Mouse (Mus musculus) layer of hippocampus, adult 11-12 months (tissue): ENCODE measurements around the gene Saysd1.

ENCODE experiments used
- DNase-seq: peaks from one replicate; pipeline ENCODE4 v3.0.0; 2022; ENCODE audit warnings: low spot score

Saysd1 gene

GRCm38 (mm10) chr14:20110945-20111344, 27.4 kb downstream of the Saysd1 start:
- no peak for DNase-seq

GRCm38 (mm10) chr14:20106271-20106670, 32.1 kb downstream of the Saysd1 start:
- no peak for DNase-seq

DNA sequence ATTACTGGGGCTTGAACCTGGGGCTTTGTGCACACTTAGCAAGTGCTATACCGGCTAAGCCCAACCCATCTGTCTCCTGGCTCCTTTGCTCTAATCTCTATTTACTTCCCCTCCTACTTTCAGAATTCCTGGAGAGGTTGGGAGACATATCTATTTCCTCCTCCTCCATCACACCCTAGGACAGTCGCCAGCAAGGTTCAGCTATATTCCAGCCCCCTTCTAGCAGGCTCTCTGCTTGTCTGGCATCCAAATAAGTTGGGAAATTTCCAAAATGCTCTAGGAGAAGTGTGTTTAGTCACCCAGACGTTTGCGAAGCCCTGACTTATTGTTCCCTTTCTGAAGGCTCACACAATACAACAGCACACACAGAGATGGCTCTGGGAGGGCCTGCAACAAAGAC, 35.1 kb downstream of the Saysd1 start:
- no peak for DNase-seq

DNA sequence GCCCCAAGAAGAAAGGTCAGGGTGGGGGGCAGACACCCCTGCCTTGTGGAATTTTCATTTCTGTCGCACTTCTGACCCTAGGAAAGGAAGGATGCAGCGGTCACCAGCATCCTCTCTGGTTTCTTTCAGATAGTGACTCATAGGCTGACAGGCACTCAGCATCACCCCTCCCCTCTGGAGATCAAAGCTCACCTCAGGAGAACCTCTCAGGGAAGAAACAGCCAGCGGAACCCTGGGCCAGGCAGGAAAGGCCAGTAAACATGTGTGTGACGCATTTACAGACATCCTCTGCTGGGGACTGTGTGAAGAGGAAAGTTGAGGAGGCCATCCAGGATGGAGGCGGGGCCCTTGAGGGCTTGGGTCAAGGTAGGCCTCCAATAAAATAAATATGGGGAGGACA, 40.3 kb downstream of the Saysd1 start:
- DNase-seq: no peak

- no peak for DNase-seq
Measured at GRCm38 (mm10) chr14:20094942-20095341, 43.4 kb downstream of the Saysd1 start.

DNA sequence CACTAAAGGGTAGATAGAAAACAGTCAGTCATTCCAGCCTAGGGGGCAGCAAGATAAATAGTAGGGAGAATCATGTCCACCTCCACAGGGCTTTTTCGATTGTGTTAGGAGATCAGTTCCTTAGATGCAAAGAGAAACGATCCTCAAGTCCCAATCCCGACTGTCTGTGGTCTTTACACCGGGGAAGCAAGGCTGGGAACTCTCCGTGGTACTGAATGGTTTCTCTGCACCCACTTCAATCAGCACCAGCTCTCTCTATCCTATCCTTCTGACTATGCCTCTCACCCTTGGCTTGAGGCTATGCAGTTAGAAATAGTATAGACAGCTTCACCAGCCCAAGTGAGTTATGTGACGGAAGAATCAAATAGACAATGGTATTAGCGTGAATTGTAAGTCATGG, 44.8 kb downstream of the Saysd1 start:
- no peak for DNase-seq

DNA sequence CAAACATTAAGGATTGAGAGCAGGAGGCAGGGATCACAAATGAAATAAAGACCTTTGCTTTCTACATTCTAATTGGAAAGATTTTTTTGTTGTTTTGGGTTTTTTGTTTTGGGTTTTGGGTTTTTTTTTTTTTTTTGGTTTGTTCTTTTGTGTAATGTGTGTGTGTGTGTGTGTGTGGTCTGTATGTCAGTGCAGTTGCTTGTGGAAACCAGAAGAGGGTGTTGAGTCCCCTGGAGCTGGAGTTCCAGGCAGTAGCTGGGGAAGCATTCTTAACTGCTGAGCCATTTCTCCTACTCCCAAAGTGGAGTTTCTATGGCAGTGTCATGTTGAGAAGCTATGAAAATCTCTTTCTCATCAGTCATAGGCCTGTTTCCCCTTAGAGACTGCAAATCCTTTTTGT, 54.0 kb downstream of the Saysd1 start:
- no peak for DNase-seq

GRCm38 (mm10) chr14:20082536-20083325, 55.6 kb downstream of the Saysd1 start:
- DNase-seq: peak; percentile 90

GRCm38 (mm10) chr14:20081937-20082533, 56.3 kb downstream of the Saysd1 start:
- DNase-seq: no peak

- DNase-seq: no peak
Measured at GRCm38 (mm10) chr14:20081084-20081483, 57.2 kb downstream of the Saysd1 start.

- DNase-seq: no peak
Measured at GRCm38 (mm10) chr14:20077181-20077580, 61.2 kb downstream of the Saysd1 start.

GRCm38 (mm10) chr14:20075544-20075943, 62.8 kb downstream of the Saysd1 start:
- DNase-seq: no peak

DNA sequence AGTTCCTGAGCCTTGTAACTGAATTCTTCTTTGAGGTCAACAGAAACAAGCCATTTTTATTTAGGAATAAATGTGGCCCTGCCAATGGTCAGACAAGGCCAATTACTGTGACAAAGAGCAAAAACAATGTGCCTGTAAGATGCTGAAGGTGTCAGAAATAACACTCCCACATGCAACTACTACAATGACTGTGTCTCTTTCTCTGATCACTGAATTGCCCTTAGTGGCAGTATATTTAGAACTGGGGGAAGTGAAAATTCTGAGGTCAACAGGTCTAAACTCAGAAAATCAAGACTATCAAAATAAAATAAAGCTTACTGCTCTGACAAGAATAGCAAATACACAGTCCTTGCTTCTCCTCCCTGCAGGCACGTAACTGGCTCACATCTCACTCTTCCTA, 63.6 kb downstream of the Saysd1 start:
- no peak for DNase-seq

DNA sequence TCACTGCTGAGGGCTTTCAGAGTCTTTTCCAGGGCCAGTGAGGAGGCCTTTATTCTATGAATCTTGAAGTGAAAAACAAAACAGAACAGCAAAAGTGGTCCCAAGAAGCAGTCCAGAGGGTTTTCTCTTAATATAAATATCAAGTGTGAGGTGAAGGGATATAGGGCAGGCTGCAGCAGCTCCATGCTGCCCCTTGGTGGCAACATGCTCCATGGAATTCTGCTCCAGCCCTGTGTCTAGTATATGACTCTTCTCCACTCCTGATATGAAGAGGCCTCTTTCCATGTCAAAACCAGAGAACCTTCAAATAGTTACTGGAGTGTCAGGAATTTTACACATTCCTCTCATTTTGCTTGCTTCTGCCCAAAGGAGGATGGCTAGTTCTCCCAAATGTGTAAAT, 67.7 kb downstream of the Saysd1 start:
- DNase-seq: peak; percentile 36

DNA sequence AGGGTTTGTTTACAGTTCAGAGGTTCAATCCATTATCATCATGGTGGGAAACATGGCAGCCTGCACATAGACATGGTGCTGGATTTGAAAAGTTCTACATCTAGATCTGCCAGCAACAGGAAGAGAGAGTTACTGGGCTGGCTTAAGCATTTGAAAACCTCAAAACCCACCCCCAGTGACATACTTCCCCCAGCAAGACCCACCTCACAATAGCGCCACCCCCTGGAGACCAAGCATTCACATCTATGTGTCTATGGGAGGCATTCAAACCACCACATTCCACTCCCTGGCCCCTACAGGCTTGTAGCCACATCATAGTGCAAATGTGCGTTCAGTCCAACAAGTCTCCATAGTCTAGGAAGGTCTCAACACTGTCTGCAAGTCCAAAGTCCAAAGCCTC, 70.0 kb downstream of the Saysd1 start:
- no peak for DNase-seq

- peak; percentile 87 for DNase-seq
Measured at GRCm38 (mm10) chr14:20067293-20068074, 70.8 kb downstream of the Saysd1 start.

GRCm38 (mm10) chr14:20064771-20065170, 73.6 kb downstream of the Saysd1 start:
- no peak for DNase-seq

- DNase-seq: no peak
Measured at GRCm38 (mm10) chr14:20048481-20048835, 89.9 kb downstream of the Saysd1 start.

- DNase-seq: no peak
Measured at GRCm38 (mm10) chr14:20047814-20048480, 90.4 kb downstream of the Saysd1 start.

GRCm38 (mm10) chr14:20047291-20047690, 91.0 kb downstream of the Saysd1 start:
- no peak for DNase-seq

DNA sequence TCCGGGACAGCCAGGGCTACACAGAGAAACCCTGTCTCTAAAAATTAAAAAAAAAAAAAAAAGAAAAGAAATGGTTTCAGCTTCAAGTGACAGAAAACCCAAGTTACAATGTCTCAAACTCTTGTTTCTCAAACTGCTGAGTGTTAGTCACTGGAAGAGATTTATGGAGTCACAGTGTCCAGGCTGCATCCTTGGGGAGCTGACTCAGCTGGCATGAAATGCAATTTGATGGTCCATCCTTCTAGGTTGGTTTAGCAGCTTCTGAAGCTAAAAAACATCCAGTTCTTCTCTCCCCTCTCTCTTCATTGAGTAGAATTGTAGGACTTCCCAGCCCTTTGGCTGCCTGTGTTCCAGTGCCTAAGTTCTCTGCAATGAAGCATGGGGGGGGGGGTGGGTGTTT, 94.3 kb downstream of the Saysd1 start:
- no peak for DNase-seq

- no peak for DNase-seq
Measured at GRCm38 (mm10) chr14:20041836-20042235, 96.5 kb downstream of the Saysd1 start.

GRCm38 (mm10) chr14:20040976-20041375, 97.4 kb downstream of the Saysd1 start:
- DNase-seq: no peak
